Mouse (Mus musculus): ENCODE measurements around the gene Cfap70. TPM values are rescaled to one million over a fixed set of nuclear protein-coding genes. Genes with fewer than 3 reads are reported as not detected.

Cfap70 gene
- polyA plus RNA-seq (2014; fragmentation: Illumina TruSeq; extraction: RNeasy Lipid Tissue Mini Kit (QIAGEN cat#74804); ENCODE audit: low read depth, low replicate concordance), result not detected

GRCm38 (mm10) chr14:20451765-20452331, at the start of gene Cfap70:
TSS of gene Cfap70 (minus strand) at chr14:20452226.

GRCm38 (mm10) chr14:20496603-20497002, 44.6 kb upstream of the Cfap70 start, which contains the start of gene Mss51:
TSS of gene Mss51 (minus strand) at chr14:20496901.

GRCm38 (mm10) chr14:20479291-20480194, 27.5 kb upstream of the Cfap70 start, which contains the start of gene Anxa7:
TSS of gene Anxa7 (minus strand) at chr14:20480133.

GRCm38 (mm10) chr14:20393205-20393913, 58.7 kb downstream of the Cfap70 start, which contains the start of gene Mrps16:
TSS of gene Mrps16 (minus strand) at chr14:20393634.

GRCm38 (mm10) chr14:20388441-20389129, 63.4 kb downstream of the Cfap70 start, which contains the start of gene Dnajc9:
TSS of gene Dnajc9 (minus strand) at chr14:20388910.

GRCm38 (mm10) chr14:20347991-20348541, 104.0 kb downstream of the Cfap70 start, which contains the start of the genes Ecd and Fam149b:
TSS of gene Ecd (minus strand) at chr14:20348121.
TSS of gene Fam149b (plus strand) at chr14:20348162.

Other genes starting within 250 kb of the Cfap70 start
- not detected for gene Kcnk16, start 183.0 kb downstream of the Cfap70 start, polyA plus RNA-seq (2014; fragmentation: Illumina TruSeq; extraction: RNeasy Lipid Tissue Mini Kit (QIAGEN cat#74804); ENCODE audit: low read depth, low replicate concordance)
- 11.7 TPM for gene Nudt13, start 157.5 kb downstream of the Cfap70 start, polyA plus RNA-seq (2014; fragmentation: Illumina TruSeq; extraction: RNeasy Lipid Tissue Mini Kit (QIAGEN cat#74804); ENCODE audit: low read depth, low replicate concordance)
- gene Ecd, start 104.1 kb downstream of the Cfap70 start, polyA plus RNA-seq (2014; fragmentation: Illumina TruSeq; extraction: RNeasy Lipid Tissue Mini Kit (QIAGEN cat#74804); ENCODE audit: low read depth, low replicate concordance), result 20.6 TPM
- gene Fam149b, start 104.1 kb downstream of the Cfap70 start, polyA plus RNA-seq (2014; fragmentation: Illumina TruSeq; extraction: RNeasy Lipid Tissue Mini Kit (QIAGEN cat#74804); ENCODE audit: low read depth, low replicate concordance), result 37.5 TPM
- gene Dnajc9, start 63.3 kb downstream of the Cfap70 start, polyA plus RNA-seq (2014; fragmentation: Illumina TruSeq; extraction: RNeasy Lipid Tissue Mini Kit (QIAGEN cat#74804); ENCODE audit: low read depth, low replicate concordance), result 59.5 TPM
- 6.3 TPM for gene Mrps16, start 58.6 kb downstream of the Cfap70 start, polyA plus RNA-seq (2014; fragmentation: Illumina TruSeq; extraction: RNeasy Lipid Tissue Mini Kit (QIAGEN cat#74804); ENCODE audit: low read depth, low replicate concordance)
- 223 TPM for gene Anxa7, start 27.9 kb upstream of the Cfap70 start, polyA plus RNA-seq (2014; fragmentation: Illumina TruSeq; extraction: RNeasy Lipid Tissue Mini Kit (QIAGEN cat#74804); ENCODE audit: low read depth, low replicate concordance)
- gene Mss51, start 44.7 kb upstream of the Cfap70 start, polyA plus RNA-seq (2014; fragmentation: Illumina TruSeq; extraction: RNeasy Lipid Tissue Mini Kit (QIAGEN cat#74804); ENCODE audit: low read depth, low replicate concordance), result 1.9 TPM
- gene Ppp3cb, start 94.3 kb upstream of the Cfap70 start, polyA plus RNA-seq (2014; fragmentation: Illumina TruSeq; extraction: RNeasy Lipid Tissue Mini Kit (QIAGEN cat#74804); ENCODE audit: low read depth, low replicate concordance), result 215 TPM
- 5.5 TPM for gene Usp54, start 188.8 kb upstream of the Cfap70 start, polyA plus RNA-seq (2014; fragmentation: Illumina TruSeq; extraction: RNeasy Lipid Tissue Mini Kit (QIAGEN cat#74804); ENCODE audit: low read depth, low replicate concordance)
- not detected for gene Myoz1, start 204.3 kb upstream of the Cfap70 start, polyA plus RNA-seq (2014; fragmentation: Illumina TruSeq; extraction: RNeasy Lipid Tissue Mini Kit (QIAGEN cat#74804); ENCODE audit: low read depth, low replicate concordance)
- gene Synpo2l, start 216.1 kb upstream of the Cfap70 start, polyA plus RNA-seq (2014; fragmentation: Illumina TruSeq; extraction: RNeasy Lipid Tissue Mini Kit (QIAGEN cat#74804); ENCODE audit: low read depth, low replicate concordance), result not detected
- 50.2 TPM for gene Sec24c, start 222.1 kb upstream of the Cfap70 start, polyA plus RNA-seq (2014; fragmentation: Illumina TruSeq; extraction: RNeasy Lipid Tissue Mini Kit (QIAGEN cat#74804); ENCODE audit: low read depth, low replicate concordance)
- 20.6 TPM for gene Fut11, start 242.7 kb upstream of the Cfap70 start, polyA plus RNA-seq (2014; fragmentation: Illumina TruSeq; extraction: RNeasy Lipid Tissue Mini Kit (QIAGEN cat#74804); ENCODE audit: low read depth, low replicate concordance)

All from sigmoid colon, adult 10 weeks (tissue).